Mouse (Mus musculus): ENCODE measurements around the gene Kcnj15. TPM values are rescaled to one million over a fixed set of nuclear protein-coding genes. Genes with fewer than 3 reads are reported as not detected.

Kcnj15 gene
- polyA plus RNA-seq, 1 experiment from 2014 or later: 0.11 TPM

DNA sequence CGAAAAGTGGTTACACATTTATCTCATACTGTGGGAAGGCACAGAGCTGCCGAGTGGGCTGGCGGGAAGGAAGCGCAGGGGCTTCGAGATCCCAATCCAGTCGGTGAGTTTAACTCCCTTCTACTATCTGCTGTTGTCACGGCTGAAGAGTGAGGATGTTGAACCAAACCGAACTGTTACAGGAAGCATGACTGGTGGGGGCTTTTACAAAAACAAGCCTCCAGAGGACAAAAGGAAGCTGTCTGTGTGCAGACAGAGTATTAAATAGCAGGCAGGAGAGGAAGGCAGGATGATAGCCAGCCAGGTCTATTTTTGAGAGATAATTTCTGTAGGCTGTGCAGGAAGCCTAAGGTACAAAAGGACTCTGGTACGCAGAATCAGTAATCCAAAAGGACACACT lies 46.3 kb downstream of the Kcnj15 start:
- no peaks in the 10 kb centered on the region for H3K27me3 ChIP-seq (replicated peaks; ENCODE audit: control insufficient read depth, insufficient read depth, low read length)
- H3K4me1 ChIP-seq (ENCODE audit: control insufficient read depth, insufficient read depth, low read depth, low read length): no peaks in the 10 kb centered on the region
- H3K36me3 ChIP-seq (ENCODE audit: control insufficient read depth, insufficient read depth, low read length): no peaks in the 10 kb centered on the region
- H3K9ac ChIP-seq (ENCODE audit: low read depth, low read length): no peak overlapping the region
- H3K4me3 ChIP-seq (ENCODE audit: low read length): no peak overlapping the region
- no peaks in the 10 kb centered on the region for H3K9me3 ChIP-seq (ENCODE audit: control insufficient read depth, low read length)
- no peak for ATAC-seq
- 66% methylated on average over 9 of the region's 9 CpGs for WGBS
- H3K4me2 ChIP-seq (ENCODE audit: low read length): no peak overlapping the region
- H3K27ac ChIP-seq (ENCODE audit: low read depth, low read length): no peak overlapping the region

GRCm38 (mm10) chr16:95307823-95308360 lies 50.5 kb downstream of the Kcnj15 start:
- no peak overlapping the region for H3K9ac ChIP-seq (ENCODE audit: low read depth, low read length)
- no peak overlapping the region for H3K4me3 ChIP-seq (ENCODE audit: low read length)
- H3K36me3 ChIP-seq (ENCODE audit: control insufficient read depth, insufficient read depth, low read length): no peaks in the 10 kb centered on the region
- H3K27ac ChIP-seq (ENCODE audit: low read depth, low read length): no peak overlapping the region
- no peaks in the 10 kb centered on the region for H3K27me3 ChIP-seq (replicated peaks; ENCODE audit: control insufficient read depth, insufficient read depth, low read length)
- WGBS: 90% methylated on average over 3 of the region's 3 CpGs
- no peak overlapping the region for H3K4me2 ChIP-seq (ENCODE audit: low read length)
- no peaks in the 10 kb centered on the region for H3K4me1 ChIP-seq (ENCODE audit: control insufficient read depth, insufficient read depth, low read depth, low read length)
- no peaks in the 10 kb centered on the region for H3K9me3 ChIP-seq (ENCODE audit: control insufficient read depth, low read length)
- ATAC-seq: no peak

- no peak for ATAC-seq
- H3K27me3 ChIP-seq (replicated peaks; ENCODE audit: control insufficient read depth, insufficient read depth, low read length): no peaks in the 10 kb centered on the region
- no peaks in the 10 kb centered on the region for H3K9me3 ChIP-seq (ENCODE audit: control insufficient read depth, low read length)
- H3K27ac ChIP-seq (ENCODE audit: low read depth, low read length): no peak overlapping the region
- H3K4me2 ChIP-seq (ENCODE audit: low read length): no peak overlapping the region
- H3K4me3 ChIP-seq (ENCODE audit: low read length): no peak overlapping the region
- H3K36me3 ChIP-seq (ENCODE audit: control insufficient read depth, insufficient read depth, low read length): no peaks in the 10 kb centered on the region
- no peaks in the 10 kb centered on the region for H3K4me1 ChIP-seq (ENCODE audit: control insufficient read depth, insufficient read depth, low read depth, low read length)
- no peak overlapping the region for H3K9ac ChIP-seq (ENCODE audit: low read depth, low read length)
- 71% methylated on average over 9 of the region's 9 CpGs for WGBS
Observed at GRCm38 (mm10) chr16:95321945-95322625, 64.7 kb downstream of the Kcnj15 start.

GRCm38 (mm10) chr16:95332159-95332558 lies 74.8 kb downstream of the Kcnj15 start:
- no peak overlapping the region for H3K4me2 ChIP-seq (ENCODE audit: low read length)
- no peaks in the 10 kb centered on the region for H3K27me3 ChIP-seq (replicated peaks; ENCODE audit: control insufficient read depth, insufficient read depth, low read length)
- H3K4me1 ChIP-seq (ENCODE audit: control insufficient read depth, insufficient read depth, low read depth, low read length): no peaks in the 10 kb centered on the region
- H3K9ac ChIP-seq (ENCODE audit: low read depth, low read length): no peak overlapping the region
- no peaks in the 10 kb centered on the region for H3K36me3 ChIP-seq (ENCODE audit: control insufficient read depth, insufficient read depth, low read length)
- ATAC-seq: no peak
- H3K9me3 ChIP-seq (ENCODE audit: control insufficient read depth, low read length): no peaks in the 10 kb centered on the region
- H3K27ac ChIP-seq (ENCODE audit: low read depth, low read length): no peak overlapping the region
- no peak overlapping the region for H3K4me3 ChIP-seq (ENCODE audit: low read length)
- 88% methylated on average over 5 of the region's 5 CpGs for WGBS

DNA sequence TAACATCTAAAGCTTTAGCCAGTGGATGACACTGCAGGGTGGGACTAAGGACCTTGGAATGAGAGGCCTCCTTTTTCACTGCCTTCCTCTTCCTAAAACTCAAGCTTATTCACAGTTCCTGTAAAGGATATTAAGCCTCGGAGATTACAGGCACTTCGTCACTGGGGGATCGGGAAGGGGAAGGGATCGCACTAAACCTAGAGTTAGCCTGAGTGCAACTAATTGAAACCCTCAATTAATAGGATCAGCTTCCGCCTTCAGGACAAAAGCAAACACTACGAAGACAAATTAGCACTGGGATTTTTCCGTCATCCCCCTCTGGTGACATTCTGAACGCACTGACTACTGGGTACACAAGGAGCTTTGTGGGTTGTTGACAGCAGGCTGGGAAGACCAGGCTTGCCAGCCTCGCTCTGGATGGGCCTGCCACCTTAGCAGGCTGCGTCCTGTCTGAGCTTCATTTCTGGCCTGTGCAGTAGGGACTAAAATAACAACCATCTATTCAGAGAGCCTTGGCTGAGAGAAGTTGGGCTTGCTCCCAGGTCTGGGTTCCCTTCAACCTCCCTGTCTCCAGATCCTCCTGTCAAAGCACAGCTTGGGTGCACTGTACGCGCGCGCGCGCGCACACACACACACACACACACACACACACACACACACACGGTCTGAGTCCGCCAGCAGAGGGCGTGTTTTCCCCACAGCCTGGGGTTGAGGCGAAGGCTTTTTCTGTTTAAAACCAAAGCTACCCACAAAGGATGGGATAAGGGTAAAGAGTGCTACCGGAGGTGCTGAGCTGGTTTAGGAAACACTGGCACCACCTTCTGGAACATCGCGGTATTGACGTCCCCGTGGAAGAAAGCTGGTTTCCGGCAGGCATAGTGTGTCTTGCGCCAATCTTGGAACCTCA lies 83.8 kb downstream of the Kcnj15 start:
- Histone ChIP-seq H3K4me2 (ENCODE audit: low read length) (peak overlapping the region; percentile 41), H3K27me3 (replicated peaks; ENCODE audit: control insufficient read depth, insufficient read depth, low read length) (no peaks in the 10 kb centered on the region), H3K9ac (ENCODE audit: low read depth, low read length) (0 out of 2 replicates have a peak overlapping the region, but pooled peaks have one; percentile 1), H3K36me3 (ENCODE audit: control insufficient read depth, insufficient read depth, low read length) (no peaks in the 10 kb centered on the region), H3K9me3 (ENCODE audit: control insufficient read depth, low read length) (no peaks in the 10 kb centered on the region), H3K4me3 (ENCODE audit: low read length) (0 out of 2 replicates have a peak overlapping the region, but pooled peaks have one; percentile 0), H3K4me1 (ENCODE audit: control insufficient read depth, insufficient read depth, low read depth, low read length) (peaks cover 2% of the 10 kb centered on the region), H3K27ac (ENCODE audit: low read depth, low read length) (peak overlapping the region; percentile 13)
- peak; percentile 91 for ATAC-seq
- 29% methylated on average over 28 of the region's 28 CpGs for WGBS

DNA sequence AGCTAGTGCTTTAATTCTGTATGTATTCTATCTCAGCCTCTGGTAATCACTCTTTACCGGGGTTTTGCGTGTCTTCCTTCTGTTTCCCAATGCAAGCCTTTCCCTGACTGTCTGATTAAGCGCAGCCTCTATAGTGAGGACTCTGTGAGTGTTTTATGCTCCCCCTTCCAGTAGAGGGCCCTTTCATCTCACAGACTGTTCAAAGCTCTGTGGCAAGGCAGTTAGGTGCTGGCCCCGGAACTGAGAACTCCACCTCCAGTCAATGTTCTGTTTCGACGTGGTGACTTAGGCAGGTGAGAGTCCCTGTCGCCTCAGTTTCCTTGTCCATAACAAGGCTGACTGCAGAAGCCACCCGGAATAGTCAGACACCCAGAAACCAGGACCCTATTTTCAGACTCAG lies 84.7 kb downstream of the Kcnj15 start:
- peaks cover 2% of the 10 kb centered on the region for H3K4me1 ChIP-seq (ENCODE audit: control insufficient read depth, insufficient read depth, low read depth, low read length)
- WGBS: 74% methylated on average over 8 of the region's 8 CpGs
- no peaks in the 10 kb centered on the region for H3K36me3 ChIP-seq (ENCODE audit: control insufficient read depth, insufficient read depth, low read length)
- H3K27ac ChIP-seq (ENCODE audit: low read depth, low read length): no peak overlapping the region
- H3K9me3 ChIP-seq (ENCODE audit: control insufficient read depth, low read length): no peaks in the 10 kb centered on the region
- H3K9ac ChIP-seq (ENCODE audit: low read depth, low read length): no peak overlapping the region
- no peaks in the 10 kb centered on the region for H3K27me3 ChIP-seq (replicated peaks; ENCODE audit: control insufficient read depth, insufficient read depth, low read length)
- H3K4me3 ChIP-seq (ENCODE audit: low read length): no peak overlapping the region
- H3K4me2 ChIP-seq (ENCODE audit: low read length): no peak overlapping the region; the same call in 1 of the 2 replicates
- no peak for ATAC-seq

DNA sequence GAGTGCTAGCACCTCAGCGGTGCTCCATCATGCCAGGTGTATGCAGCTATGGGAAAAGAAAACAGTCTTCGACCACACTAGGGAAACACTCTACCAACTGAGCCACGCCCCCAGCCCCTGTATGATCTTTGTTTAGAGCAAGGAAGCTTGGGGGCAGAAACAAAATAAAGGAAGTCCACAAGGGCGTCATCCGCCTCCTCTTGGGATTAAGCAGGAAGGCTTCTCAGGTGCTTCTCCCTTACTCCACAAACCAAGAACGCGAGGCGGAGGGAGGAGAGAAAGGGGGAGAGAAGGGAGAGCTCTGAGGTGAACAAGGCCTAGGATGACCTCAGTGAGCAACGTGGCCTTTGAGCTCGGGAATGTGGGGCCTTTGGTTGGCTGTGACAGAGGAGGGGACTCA lies 87.6 kb downstream of the Kcnj15 start:
- H3K9me3 ChIP-seq (ENCODE audit: control insufficient read depth, low read length): no peaks in the 10 kb centered on the region
- no peaks in the 10 kb centered on the region for H3K36me3 ChIP-seq (ENCODE audit: control insufficient read depth, insufficient read depth, low read length)
- no peak overlapping the region for H3K9ac ChIP-seq (ENCODE audit: low read depth, low read length)
- WGBS: 69% methylated on average over 10 of the region's 10 CpGs
- peaks cover 2% of the 10 kb centered on the region for H3K4me1 ChIP-seq (ENCODE audit: control insufficient read depth, insufficient read depth, low read depth, low read length)
- H3K4me3 ChIP-seq (ENCODE audit: low read length): no peak overlapping the region
- no peak overlapping the region for H3K27ac ChIP-seq (ENCODE audit: low read depth, low read length)
- no peak overlapping the region for H3K4me2 ChIP-seq (ENCODE audit: low read length)
- no peak for ATAC-seq
- no peaks in the 10 kb centered on the region for H3K27me3 ChIP-seq (replicated peaks; ENCODE audit: control insufficient read depth, insufficient read depth, low read length)

- Histone ChIP-seq H3K9me3 (ENCODE audit: control insufficient read depth, low read length) (no peaks in the 10 kb centered on the region), H3K27ac (ENCODE audit: low read depth, low read length) (no peak overlapping the region), H3K36me3 (ENCODE audit: control insufficient read depth, insufficient read depth, low read length) (no peaks in the 10 kb centered on the region), H3K4me2 (ENCODE audit: low read length) (0 out of 2 replicates have a peak overlapping the region, but pooled peaks have one; percentile 24), H3K9ac (ENCODE audit: low read depth, low read length) (no peak overlapping the region), H3K4me3 (ENCODE audit: low read length) (no peak overlapping the region), H3K4me1 (ENCODE audit: control insufficient read depth, insufficient read depth, low read depth, low read length) (peaks cover 2% of the 10 kb centered on the region), H3K27me3 (replicated peaks; ENCODE audit: control insufficient read depth, insufficient read depth, low read length) (no peaks in the 10 kb centered on the region)
- WGBS: 1% methylated on average over 7 of the region's 7 CpGs
- no peak for ATAC-seq
Observed at GRCm38 (mm10) chr16:95345882-95346281, 88.5 kb downstream of the Kcnj15 start.

- no peak overlapping the region for H3K9ac ChIP-seq (ENCODE audit: low read depth, low read length)
- 25% methylated on average over 3 of the region's 3 CpGs for WGBS
Observed at GRCm38 (mm10) chr16:95347202-95347601, 89.8 kb downstream of the Kcnj15 start.

More at GRCm38 (mm10) chr16:95347202-95347601, 89.8 kb downstream of the Kcnj15 start:
- no peaks in the 10 kb centered on the region for H3K36me3 ChIP-seq (ENCODE audit: control insufficient read depth, insufficient read depth, low read length)
- H3K4me3 ChIP-seq (ENCODE audit: low read length): no peak overlapping the region
- no peak overlapping the region for H3K4me2 ChIP-seq (ENCODE audit: low read length)
- H3K27ac ChIP-seq (ENCODE audit: low read depth, low read length): no peak overlapping the region
- no peaks in the 10 kb centered on the region for H3K27me3 ChIP-seq (replicated peaks; ENCODE audit: control insufficient read depth, insufficient read depth, low read length)
- H3K4me1 ChIP-seq (ENCODE audit: control insufficient read depth, insufficient read depth, low read depth, low read length): no peaks in the 10 kb centered on the region
- ATAC-seq: peak; percentile 19; the same call in 1 of the 2 replicates
- no peaks in the 10 kb centered on the region for H3K9me3 ChIP-seq (ENCODE audit: control insufficient read depth, low read length)

Data from hindbrain, embryonic 16.5 days (tissue).